Mouse (Mus musculus) telencephalon, adult 2 months (tissue): ENCODE results near the gene Phc1.

Source experiments
- DNase-seq: peaks from one replicate; pipeline ENCODE4 v3.0.0-alpha.2; 2011; ENCODE audit warnings: low read depth, low spot score

The Phc1 gene

GRCm38 (mm10) chr6:122296918-122297278 is 43.5 kb downstream of the Phc1 start:
- DNase-seq = no peak

- DNase-seq = no peak
Measured at GRCm38 (mm10) chr6:122295242-122295641, 45.1 kb downstream of the Phc1 start.

- no peak for DNase-seq
Measured at GRCm38 (mm10) chr6:122294290-122294689, 46.1 kb downstream of the Phc1 start.

GRCm38 (mm10) chr6:122293796-122294195 is 46.6 kb downstream of the Phc1 start:
- no peak for DNase-seq

GRCm38 (mm10) chr6:122293121-122293520 is 47.2 kb downstream of the Phc1 start:
- no peak for DNase-seq

DNA sequence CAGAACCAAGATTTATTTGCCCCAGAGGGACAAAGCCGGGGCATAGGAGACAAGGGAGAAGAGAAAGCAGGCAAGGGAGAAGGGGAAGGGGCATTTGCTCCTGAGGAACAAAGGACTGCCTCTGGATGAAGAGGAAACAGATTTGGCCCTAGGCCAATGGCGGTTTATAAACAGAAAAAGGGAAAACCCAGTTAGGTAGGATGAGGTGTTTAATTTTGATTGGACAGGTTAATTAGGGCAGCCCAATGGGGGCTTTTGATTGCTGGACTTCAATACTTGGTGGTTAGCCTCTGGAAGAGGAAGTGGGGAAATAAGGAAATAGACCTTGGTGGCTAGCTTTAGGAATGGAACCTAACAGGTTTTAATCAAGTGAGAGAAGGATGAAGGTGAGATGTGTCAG is 48.2 kb downstream of the Phc1 start:
- DNase-seq = no peak

GRCm38 (mm10) chr6:122291735-122292134 is 48.6 kb downstream of the Phc1 start:
- no peak for DNase-seq

DNA sequence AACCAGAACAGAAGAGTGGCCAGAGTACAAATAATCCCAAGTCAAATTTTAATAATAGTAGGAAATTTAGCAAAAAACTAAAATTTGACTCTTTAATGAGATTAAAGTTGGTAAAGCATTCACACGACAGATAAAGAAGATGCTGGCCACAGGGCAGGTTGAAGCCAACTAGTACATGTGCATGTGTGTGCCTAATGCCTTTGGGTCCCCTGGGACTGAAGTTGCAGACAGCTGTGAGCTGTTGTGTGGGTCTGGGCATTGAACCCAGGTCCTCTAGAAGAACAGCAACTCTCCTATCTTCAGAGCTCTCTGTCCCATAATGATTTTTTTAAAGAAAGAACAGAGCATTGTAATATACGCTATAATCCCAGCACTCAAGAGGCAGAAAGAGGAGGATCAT is 49.1 kb downstream of the Phc1 start:
- DNase-seq = no peak

DNA sequence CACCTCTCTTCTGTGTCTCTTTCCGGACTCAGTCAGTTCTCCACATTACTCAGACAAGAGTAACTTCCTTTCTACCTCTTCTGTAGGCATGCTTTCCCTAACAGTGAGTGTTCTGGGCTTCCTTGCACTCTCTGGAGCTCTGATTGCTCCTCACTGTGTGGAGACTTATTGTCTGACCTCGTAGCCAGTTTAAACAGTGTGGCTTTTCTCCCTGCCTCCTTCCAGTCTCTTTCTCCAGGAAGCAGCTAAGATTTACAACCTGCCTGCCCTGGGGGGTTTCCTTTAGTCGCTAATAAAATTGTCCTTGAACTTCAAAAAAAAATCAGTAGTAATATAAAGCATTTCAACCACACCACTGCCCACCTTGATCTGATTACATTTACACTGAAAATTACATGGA is 50.1 kb downstream of the Phc1 start:
- DNase-seq = no peak

DNA sequence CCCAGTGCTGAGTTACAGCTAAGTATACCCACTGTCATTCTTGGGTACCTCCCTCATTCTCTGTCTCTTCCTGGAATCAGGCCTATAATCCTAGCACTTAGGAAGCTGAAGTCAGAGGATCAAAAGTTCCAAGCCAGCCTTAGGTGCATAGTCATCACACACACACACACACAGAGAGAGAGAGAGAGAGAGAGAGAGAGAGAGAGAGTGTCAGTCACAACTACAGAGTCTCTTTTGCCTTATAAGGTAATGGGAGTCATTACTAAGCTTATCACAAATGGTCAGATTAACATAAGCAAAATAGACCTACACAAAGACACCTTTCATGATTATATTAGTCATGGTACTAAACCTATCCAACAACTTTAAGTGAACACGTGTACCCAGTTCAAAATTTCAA is 51.0 kb downstream of the Phc1 start:
- DNase-seq = no peak

- DNase-seq = no peak
Measured at GRCm38 (mm10) chr6:122288263-122288662, 52.1 kb downstream of the Phc1 start.

GRCm38 (mm10) chr6:122284823-122285222 is 55.5 kb downstream of the Phc1 start:
- no peak for DNase-seq

GRCm38 (mm10) chr6:122284304-122284703 is 56.1 kb downstream of the Phc1 start:
- no peak for DNase-seq

GRCm38 (mm10) chr6:122283429-122283828 is 56.9 kb downstream of the Phc1 start:
- DNase-seq = no peak

DNA sequence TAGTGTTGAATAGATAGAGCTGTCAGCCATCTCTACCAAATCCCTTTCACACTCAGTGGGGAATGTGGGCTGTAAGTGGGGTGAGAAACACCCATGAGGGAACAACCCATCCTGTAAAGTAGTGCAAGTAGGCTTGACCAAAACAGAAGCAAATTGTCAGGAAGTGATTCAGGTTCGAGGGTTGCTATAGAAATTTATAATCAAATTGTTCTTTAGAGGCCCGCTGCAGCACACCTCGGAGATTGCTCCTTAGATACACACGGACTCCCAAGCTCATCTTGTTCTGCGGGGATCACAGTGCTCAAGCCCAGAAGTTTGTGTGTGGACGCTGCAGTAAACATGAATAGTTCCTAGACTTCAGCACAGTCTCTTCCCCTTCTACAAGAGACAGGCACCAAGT is 57.6 kb downstream of the Phc1 start, which contains the start of gene Klrg1:
Gene Klrg1, minus strand, starts transcription at position 101 of the 400 bp plus-strand sequence.
- DNase-seq = no peak

DNA sequence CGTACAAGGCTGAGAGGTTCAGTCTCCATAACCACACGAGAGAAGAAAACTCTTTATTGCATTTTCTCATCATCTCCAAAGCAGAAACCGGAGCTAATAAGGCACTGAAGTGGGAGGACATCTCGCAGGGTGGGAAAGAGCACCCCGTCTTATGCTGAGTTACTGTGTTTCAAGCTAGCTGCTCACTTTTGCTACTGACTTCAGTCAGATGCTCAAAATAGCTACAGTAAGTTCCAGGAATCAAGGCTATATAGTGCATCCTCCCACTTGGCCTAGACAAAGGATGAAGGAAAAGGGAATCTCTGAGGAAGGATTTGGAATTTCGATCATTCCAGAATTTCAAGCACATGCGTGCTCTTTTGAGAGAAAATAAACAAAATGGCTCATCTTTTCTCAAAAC is 63.8 kb downstream of the Phc1 start:
- peak; percentile 24 for DNase-seq

- no peak for DNase-seq
Measured at GRCm38 (mm10) chr6:122274546-122274945, 65.8 kb downstream of the Phc1 start.

- no peak for DNase-seq
Measured at GRCm38 (mm10) chr6:122270152-122270551, 70.2 kb downstream of the Phc1 start.

GRCm38 (mm10) chr6:122269170-122269569 is 71.2 kb downstream of the Phc1 start:
- DNase-seq = no peak

- peak; percentile 9 for DNase-seq
Measured at GRCm38 (mm10) chr6:122268561-122268960, 71.8 kb downstream of the Phc1 start.
